Mouse (Mus musculus) kidney, adult 2 months (tissue): ENCODE measurements at regions not wholly inside any gene's neighbourhood (a gene's known extent, or its start where the extent isn't known, plus 50 kb on each side); places are given as distances from the start of the nearest gene placed in this dataset.

Experiments
- DNase-seq: peaks from one replicate; pipeline ENCODE4 v3.0.0; 2021
- H3K27ac ChIP-seq: fragments of 200-500 bp; 2 replicates; pipeline ENCODE4 v1.5.1; 2012; ENCODE audit warnings: low read depth, low read length, control low read depth, inconsistent platforms; ENCODE audit not compliant: insufficient read depth
- H3K27me3 ChIP-seq: fragments of 200-500 bp; replicated peaks from 2 replicates; pipeline ENCODE4 v1.6.1; 2012; ENCODE audit warnings: mild to moderate bottlenecking, moderate library complexity, low read length, inconsistent platforms; ENCODE audit not compliant: control insufficient read depth, insufficient read depth
- H3K36me3 ChIP-seq: fragments of 200-500 bp; 2 replicates; pipeline ENCODE4 v1.6.1; 2012; ENCODE audit warnings: mild to moderate bottlenecking, moderate library complexity, low read length, inconsistent platforms; ENCODE audit not compliant: control insufficient read depth, insufficient read depth
- H3K4me1 ChIP-seq: fragments of 200-500 bp; 2 replicates; pipeline ENCODE4 v1.6.1; 2011; ENCODE audit warnings: low read length; ENCODE audit not compliant: control insufficient read depth, insufficient read depth
- H3K4me3 ChIP-seq: fragments of 200-500 bp; 2 replicates; pipeline ENCODE4 v1.5.1; 2011; ENCODE audit warnings: mild to moderate bottlenecking, low read depth, low read length, control low read depth; ENCODE audit not compliant: insufficient read depth
- CTCF ChIP-seq: fragments of 200-500 bp; conservative IDR thresholded peaks from 2 replicates; pipeline ENCODE4 v1.5.1; 2011; ENCODE audit warnings: low read depth, mild to moderate bottlenecking, control low read depth, low read length, moderate library complexity, mixed read lengths; ENCODE audit not compliant: insufficient read depth, insufficient read length
- POLR2A ChIP-seq: fragments of 200-500 bp; IDR thresholded peaks from one replicate; pipeline ENCODE4 v1.6.1; 2011; ENCODE audit warnings: low read depth, low read length, control low read depth
- WGBS: fragments of 180-500 bp; shearing (Covaris S2); methylation state at CpG from one replicate; pipeline ENCODE4 v1.1.7; 2018; 5-methylcytosine and 5-hydroxymethylcytosine counted together

- Histone ChIP-seq H3K4me1 (no peaks in the 10 kb centered on the region), H3K4me3 (no peak overlapping the region), H3K27me3 (no peaks in the 10 kb centered on the region), H3K36me3 (no peaks in the 10 kb centered on the region), H3K27ac (no peak overlapping the region)
- 68% methylated on average over 3 of the region's 3 CpGs for WGBS
- no peak for DNase-seq
- TF ChIP-seq POLR2A, result no peak
- TF ChIP-seq CTCF, result no peak
These were observed 367.7 kb upstream of the Manea start for GRCm38 (mm10) chr4:26714437-26714836.

GRCm38 (mm10) chr4:26709964-26710363, 363.3 kb upstream of the Manea start:
- TF ChIP-seq POLR2A (no peak), CTCF (no peak)
- WGBS, result 66% methylated on average over 1 of the region's 1 CpGs
- Histone ChIP-seq H3K36me3 (no peaks in the 10 kb centered on the region), H3K4me3 (no peak overlapping the region), H3K27ac (no peak overlapping the region), H3K27me3 (no peaks in the 10 kb centered on the region), H3K4me1 (no peaks in the 10 kb centered on the region)
- DNase-seq, result no peak

DNA sequence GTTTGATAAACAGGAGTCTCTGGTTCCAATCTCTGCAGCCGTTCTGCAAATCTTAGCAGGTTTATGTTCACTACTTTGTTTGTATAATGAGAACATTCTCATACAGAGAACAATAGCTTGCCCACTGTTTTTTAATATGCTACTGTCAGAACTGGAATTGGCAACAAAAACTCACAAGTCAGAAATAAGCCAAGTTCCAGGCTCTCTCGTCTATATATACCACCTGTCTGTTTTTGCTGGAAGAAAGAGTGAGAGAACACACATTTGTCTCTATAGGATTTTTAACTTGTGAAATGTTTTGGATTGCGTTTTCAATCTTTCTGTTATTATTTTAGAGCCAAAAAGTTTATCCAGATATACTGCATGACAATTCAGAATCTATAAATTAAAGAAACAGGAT, 349.3 kb upstream of the Manea start:
- TF ChIP-seq CTCF (no peak), POLR2A (no peak)
- H3K27ac ChIP-seq, result no peak overlapping the region
- no peak for DNase-seq
- no peak overlapping the region for H3K4me3 ChIP-seq
- WGBS, result 55% methylated on average over 3 of the region's 3 CpGs
- no peaks in the 10 kb centered on the region for H3K4me1 ChIP-seq
- no peaks in the 10 kb centered on the region for H3K36me3 ChIP-seq
- H3K27me3 ChIP-seq, result no peaks in the 10 kb centered on the region
